Mouse (Mus musculus) limb, embryonic 15.5 days (tissue): ENCODE results near the gene Prr19. TPM values are rescaled to one million over a fixed set of nuclear protein-coding genes. Genes with fewer than 3 reads are reported as not detected.

ENCODE experiments used
- ATAC-seq: fragments of 200-750 bp; cut with Nextera tagmentation; 2 replicates; pipeline ENCODE4 v1.8.0; 2017; ENCODE audit warnings: low read depth, moderate TSS enrichment; ENCODE audit not compliant: insufficient number of reproducible peaks, low FRiP score, low TSS enrichment
- H3K27ac ChIP-seq: fragments of 300-500 bp; sonication (generic); 2 replicates; pipeline ENCODE4 v1.5.1; 2015; ENCODE audit warnings: moderate library complexity, mild to moderate bottlenecking, inconsistent platforms
- H3K27me3 ChIP-seq: fragments of 300-500 bp; sonication (generic); 2 replicates; pipeline ENCODE4 v1.6.1; 2015; ENCODE audit warnings: inconsistent platforms
- H3K36me3 ChIP-seq: fragments of 300-500 bp; sonication (generic); 2 replicates; pipeline ENCODE4 v1.6.1; 2015; ENCODE audit warnings: inconsistent platforms
- H3K4me1 ChIP-seq: fragments of 300-500 bp; sonication (generic); 2 replicates; pipeline ENCODE4 v1.6.1; 2015; ENCODE audit warnings: inconsistent platforms
- H3K4me2 ChIP-seq: fragments of 300-500 bp; sonication (generic); 2 replicates; pipeline ENCODE4 v1.6.1; 2015; ENCODE audit warnings: mild to moderate bottlenecking, inconsistent platforms
- H3K4me3 ChIP-seq: fragments of 300-500 bp; sonication (generic); 2 replicates; pipeline ENCODE4 v1.5.1; 2015; ENCODE audit warnings: mild to moderate bottlenecking, inconsistent platforms
- H3K9ac ChIP-seq: fragments of 300-500 bp; sonication (generic); 2 replicates; pipeline ENCODE4 v1.6.1; 2015; ENCODE audit warnings: inconsistent platforms
- H3K9me3 ChIP-seq: fragments of 300-500 bp; sonication (generic); 2 replicates; pipeline ENCODE4 v1.6.1; 2016; ENCODE audit warnings: inconsistent platforms
- WGBS: fragments of 180-500 bp; shearing (Covaris S2); methylation state at CpG from one replicate; pipeline ENCODE4 v1.1.7; 2015; 5-methylcytosine and 5-hydroxymethylcytosine counted together
- polyA plus RNA-seq: library from polyadenylated mRNA; unstranded; fragments of >200 nt; fragmentation: Nextera tagmentation; extraction: Ambion mirVana; gene quantifications from 2 replicates; pipeline ENCODE4 v1.2.1, GENCODE M21; 2015

The Prr19 gene
- polyA plus RNA-seq, 1 experiment from 2014 or later, result 0.40 TPM

- H3K4me1 ChIP-seq, result peaks cover 47% of the 10 kb centered on the region
- no peaks in the 10 kb centered on the region for H3K27me3 ChIP-seq
- H3K9me3 ChIP-seq, result no peaks in the 10 kb centered on the region
- H3K4me2 ChIP-seq, result no peak overlapping the region
- no peak overlapping the region for H3K27ac ChIP-seq
- no peak for ATAC-seq
- 82% methylated on average over 8 of the region's 8 CpGs for WGBS
- no peak overlapping the region for H3K9ac ChIP-seq
- H3K36me3 ChIP-seq, result peaks cover 75% of the 10 kb centered on the region
- no peak overlapping the region for H3K4me3 ChIP-seq
Measured at GRCm38 (mm10) chr7:25286989-25287388, 14.2 kb upstream of the Prr19 start.

GRCm38 (mm10) chr7:25288011-25288410, 13.2 kb upstream of the Prr19 start:
- Histone ChIP-seq H3K9ac (no peak overlapping the region), H3K27ac (no peak overlapping the region), H3K4me3 (no peak overlapping the region), H3K9me3 (no peaks in the 10 kb centered on the region), H3K27me3 (no peaks in the 10 kb centered on the region), H3K36me3 (peaks cover 85% of the 10 kb centered on the region), H3K4me2 (no peak overlapping the region), H3K4me1 (peaks cover 54% of the 10 kb centered on the region)
- WGBS, result 89% methylated on average over 12 of the region's 12 CpGs
- ATAC-seq, result no peak

DNA sequence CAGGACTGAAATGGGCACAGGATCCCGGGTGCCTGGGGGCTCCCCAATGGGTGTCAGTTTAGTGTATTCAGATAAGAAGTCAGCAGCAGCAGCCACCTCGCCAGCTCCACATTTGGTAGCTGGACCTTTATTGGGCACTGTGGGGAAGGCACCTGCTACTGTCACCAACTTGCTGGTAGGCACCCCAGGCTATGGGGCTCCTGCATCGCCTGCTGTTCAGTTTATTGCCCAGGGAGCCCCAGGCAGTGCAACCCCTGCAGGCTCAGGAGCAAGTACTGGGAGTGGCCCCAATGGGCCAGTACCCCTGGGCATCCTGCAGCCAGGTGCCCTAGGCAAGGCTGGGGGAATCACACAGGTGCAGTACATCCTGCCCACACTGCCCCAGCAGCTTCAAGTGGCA, 12.5 kb upstream of the Prr19 start:
- Histone ChIP-seq H3K27ac (no peak overlapping the region), H3K4me1 (peaks cover 51% of the 10 kb centered on the region), H3K4me3 (no peak overlapping the region), H3K36me3 (peaks cover 92% of the 10 kb centered on the region), H3K4me2 (no peak overlapping the region), H3K9ac (no peak overlapping the region), H3K9me3 (no peaks in the 10 kb centered on the region), H3K27me3 (no peaks in the 10 kb centered on the region)
- 91% methylated on average over 3 of the region's 3 CpGs for WGBS
- ATAC-seq, result no peak

DNA sequence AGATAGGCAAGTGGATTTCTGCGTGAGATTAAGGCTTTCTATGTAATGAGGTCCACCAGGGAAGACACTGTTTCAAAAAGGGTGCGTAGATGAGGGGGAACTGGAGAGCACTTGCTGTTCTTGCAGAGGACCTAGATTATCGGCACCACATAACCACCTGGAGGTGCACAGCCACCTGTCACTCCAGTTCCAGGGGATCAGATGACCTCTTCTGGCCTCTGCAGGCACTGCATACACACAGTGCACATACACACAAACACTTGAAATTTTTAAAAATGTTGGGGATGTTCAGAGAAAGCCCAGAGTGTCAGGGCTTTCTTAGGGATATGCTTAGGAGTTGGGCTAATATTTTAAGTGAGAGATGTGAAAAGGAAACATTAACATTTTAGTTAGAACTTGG, 11.3 kb upstream of the Prr19 start:
- Histone ChIP-seq H3K4me1 (peaks cover 38% of the 10 kb centered on the region), H3K27me3 (no peaks in the 10 kb centered on the region), H3K27ac (no peak overlapping the region), H3K36me3 (peaks cover 99% of the 10 kb centered on the region), H3K9me3 (no peaks in the 10 kb centered on the region), H3K9ac (no peak overlapping the region), H3K4me3 (no peak overlapping the region), H3K4me2 (no peak overlapping the region)
- WGBS, result 92% methylated on average over 3 of the region's 3 CpGs
- no peak for ATAC-seq

DNA sequence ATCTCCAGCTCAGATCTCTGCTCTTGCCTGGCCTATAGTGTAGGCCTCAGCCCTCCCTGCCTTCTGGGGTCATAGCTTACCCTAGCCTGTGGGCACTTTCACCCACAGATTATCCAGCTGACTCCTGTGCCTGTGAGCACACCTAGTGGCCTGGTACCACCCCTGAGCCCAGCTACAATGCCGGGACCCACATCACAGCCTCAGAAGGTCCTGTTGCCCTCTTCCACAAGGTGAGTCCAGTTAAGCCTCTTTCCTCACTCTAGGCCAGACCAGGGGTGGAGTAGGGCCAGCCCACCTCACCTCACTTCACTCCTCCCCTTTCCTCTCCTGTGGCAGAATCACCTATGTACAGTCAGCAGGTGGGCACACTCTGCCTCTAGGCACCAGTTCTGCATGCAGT, 10.7 kb upstream of the Prr19 start:
- WGBS, result 92% methylated on average over 1 of the region's 1 CpGs
- Histone ChIP-seq H3K9me3 (no peaks in the 10 kb centered on the region), H3K27me3 (no peaks in the 10 kb centered on the region), H3K4me1 (peaks cover 34% of the 10 kb centered on the region), H3K27ac (0 out of 2 replicates have a peak overlapping the region, but pooled peaks have one; percentile 61), H3K4me3 (no peak overlapping the region), H3K36me3 (peaks cover 99% of the 10 kb centered on the region), H3K4me2 (no peak overlapping the region), H3K9ac (no peak overlapping the region)
- ATAC-seq, result no peak

DNA sequence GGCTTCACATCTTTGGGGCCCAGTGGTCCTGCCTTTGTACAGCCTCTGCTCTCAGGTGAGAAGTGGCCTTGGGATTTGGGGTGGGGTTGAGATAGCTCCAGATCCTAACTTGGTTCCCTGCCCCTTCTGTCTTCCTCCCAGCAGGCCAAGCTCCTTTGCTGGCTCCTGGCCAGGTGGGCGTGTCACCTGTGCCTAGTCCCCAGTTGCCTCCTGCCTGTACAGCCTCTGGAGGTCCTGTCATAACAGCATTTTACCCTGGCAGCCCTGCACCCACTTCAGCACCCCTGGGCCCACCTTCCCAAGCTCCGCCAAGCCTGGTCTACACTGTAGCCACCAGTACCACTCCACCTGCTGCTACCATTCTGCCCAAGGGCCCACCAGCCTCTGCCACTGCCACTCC, 10.3 kb upstream of the Prr19 start:
- WGBS, result 83% methylated on average over 2 of the region's 2 CpGs
- Histone ChIP-seq H3K4me2 (no peak overlapping the region), H3K9ac (no peak overlapping the region), H3K9me3 (no peaks in the 10 kb centered on the region), H3K27me3 (no peaks in the 10 kb centered on the region), H3K4me1 (peaks cover 32% of the 10 kb centered on the region), H3K36me3 (peaks cover 99% of the 10 kb centered on the region), H3K27ac (peak overlapping the region; percentile 61; the same call in 1 of the 2 replicates), H3K4me3 (no peak overlapping the region)
- ATAC-seq, result no peak

GRCm38 (mm10) chr7:25292107-25292506, 9.1 kb upstream of the Prr19 start:
- H3K27ac ChIP-seq, result no peak overlapping the region
- H3K9ac ChIP-seq, result no peak overlapping the region
- H3K4me2 ChIP-seq, result no peak overlapping the region
- peaks cover 43% of the 10 kb centered on the region for H3K4me1 ChIP-seq
- ATAC-seq, result no peak
- peaks cover 88% of the 10 kb centered on the region for H3K36me3 ChIP-seq
- WGBS, result 72% methylated on average over 7 of the region's 7 CpGs
- H3K4me3 ChIP-seq, result no peak overlapping the region
- H3K27me3 ChIP-seq, result no peaks in the 10 kb centered on the region
- no peaks in the 10 kb centered on the region for H3K9me3 ChIP-seq

- ATAC-seq, result no peak
- WGBS, result 68% methylated on average over 10 of the region's 10 CpGs
- no peak overlapping the region for H3K9ac ChIP-seq
- H3K27ac ChIP-seq, result peak overlapping the region; percentile 38; the same call in 1 of the 2 replicates
- peaks cover 48% of the 10 kb centered on the region for H3K4me1 ChIP-seq
- H3K4me2 ChIP-seq, result no peak overlapping the region
- peaks cover 77% of the 10 kb centered on the region for H3K36me3 ChIP-seq
- H3K4me3 ChIP-seq, result no peak overlapping the region
- no peaks in the 10 kb centered on the region for H3K9me3 ChIP-seq
- no peaks in the 10 kb centered on the region for H3K27me3 ChIP-seq
Measured at GRCm38 (mm10) chr7:25293191-25293739, 7.9 kb upstream of the Prr19 start.

DNA sequence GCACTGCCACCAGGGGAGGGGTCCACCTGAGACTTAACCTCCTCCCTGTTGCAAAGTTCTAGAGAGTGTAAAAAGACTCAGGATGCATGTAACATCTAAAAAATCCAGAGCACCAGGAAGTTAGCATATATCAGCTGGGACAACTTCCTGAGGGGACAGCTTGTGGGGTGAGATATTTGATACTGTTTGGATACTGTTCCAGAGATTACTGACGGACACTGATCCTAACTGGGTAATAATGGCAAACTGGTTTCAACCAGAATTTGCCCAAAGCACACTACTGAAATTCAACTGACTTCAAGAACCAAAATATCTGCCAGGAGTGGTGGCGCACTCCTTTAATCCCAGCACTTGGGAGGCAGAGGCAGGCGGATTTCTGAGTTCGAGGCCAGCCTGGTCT, 6.7 kb upstream of the Prr19 start:
- WGBS, result 91% methylated on average over 4 of the region's 4 CpGs

DNA sequence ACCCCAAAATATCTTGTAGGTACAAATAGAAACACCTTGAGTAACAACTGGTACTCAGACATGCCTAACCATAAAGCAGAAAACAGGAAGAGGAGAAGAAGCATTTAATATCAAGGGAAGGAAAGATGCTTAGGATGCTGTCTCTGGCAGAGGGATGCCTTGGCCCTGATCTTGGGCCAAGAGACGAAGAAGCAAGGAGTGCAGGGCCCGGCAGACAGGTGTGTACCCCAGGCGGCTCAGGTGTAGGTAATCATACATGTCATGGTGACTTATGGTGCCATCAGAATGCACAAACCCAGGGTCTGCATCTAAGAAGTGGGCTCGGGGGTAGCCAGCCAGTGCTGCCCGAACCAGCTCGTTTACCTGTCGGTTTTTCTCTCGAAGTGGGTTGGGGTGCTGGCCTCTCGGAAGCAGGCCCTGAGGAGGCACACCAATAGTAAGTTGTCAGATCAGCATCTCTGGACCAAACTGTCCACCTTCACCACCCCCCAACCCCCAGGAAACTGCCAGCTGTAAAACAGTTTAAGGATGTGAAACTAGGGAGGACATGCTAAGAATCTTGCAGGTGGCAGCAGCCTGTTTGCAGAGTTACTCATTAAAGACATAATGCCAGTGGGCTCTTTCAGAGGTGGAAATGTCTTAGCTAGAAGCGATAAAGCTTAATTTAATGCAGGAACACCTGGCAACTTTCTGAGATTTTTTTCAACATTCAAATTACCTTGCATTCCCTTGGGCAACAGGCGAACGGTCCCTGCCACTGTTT, 6.1 kb upstream of the Prr19 start:
- Histone ChIP-seq H3K4me2 (no peak overlapping the region), H3K27me3 (no peaks in the 10 kb centered on the region), H3K4me3 (no peak overlapping the region), H3K36me3 (peaks cover 58% of the 10 kb centered on the region), H3K27ac (peak overlapping the region; percentile 19; the same call in 1 of the 2 replicates), H3K9me3 (no peaks in the 10 kb centered on the region), H3K9ac (no peak overlapping the region; the same call in 1 of the 2 replicates), H3K4me1 (peaks cover 44% of the 10 kb centered on the region)
- WGBS, result 80% methylated on average over 12 of the region's 12 CpGs
- ATAC-seq, result no peak

More for the DNA sequence above, 6.7 kb upstream of the Prr19 start:
- Histone ChIP-seq H3K4me1 (peaks cover 44% of the 10 kb centered on the region), H3K4me3 (no peak overlapping the region), H3K9ac (no peak overlapping the region), H3K4me2 (no peak overlapping the region), H3K9me3 (no peaks in the 10 kb centered on the region), H3K27me3 (no peaks in the 10 kb centered on the region), H3K27ac (no peak overlapping the region), H3K36me3 (peaks cover 64% of the 10 kb centered on the region)
- ATAC-seq, result no peak

DNA sequence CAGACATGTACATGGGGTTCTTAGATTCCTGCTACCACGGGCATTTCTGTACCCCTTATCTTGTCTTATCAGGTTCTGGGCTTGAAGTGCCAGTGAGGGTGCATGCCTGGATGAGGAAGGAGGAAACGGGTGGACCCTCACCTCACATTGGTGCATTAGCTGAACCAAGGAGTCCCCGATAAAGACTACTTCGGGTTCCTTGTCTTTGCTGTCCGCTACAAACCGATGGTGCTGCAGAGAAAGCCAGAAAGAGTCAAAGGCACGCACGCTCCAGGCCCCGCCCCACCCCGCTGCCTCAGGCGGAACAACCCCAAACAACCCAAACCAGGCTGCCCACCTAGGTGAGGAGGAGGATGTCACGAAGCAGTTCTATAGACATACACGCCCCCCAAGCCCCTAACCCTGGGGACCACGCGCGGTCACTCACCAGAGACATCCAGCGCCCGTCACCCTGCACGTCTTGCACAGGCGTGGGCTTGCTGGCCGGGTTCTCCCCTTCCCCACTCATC, 4.2 kb upstream of the Prr19 start:
- Histone ChIP-seq H3K27ac (peak overlapping the region; percentile 94), H3K9me3 (no peaks in the 10 kb centered on the region), H3K36me3 (peaks cover 39% of the 10 kb centered on the region), H3K9ac (peak overlapping the region; percentile 83), H3K27me3 (no peaks in the 10 kb centered on the region), H3K4me2 (peak overlapping the region; percentile 76), H3K4me3 (peak overlapping the region; percentile 70), H3K4me1 (peaks cover 30% of the 10 kb centered on the region)
- WGBS, result 1% methylated on average over 21 of the region's 21 CpGs
- peak; percentile 46 for ATAC-seq
